Mouse (Mus musculus): ENCODE results near the gene Hist1h2be. TPM values are rescaled to one million over a fixed set of nuclear protein-coding genes. Genes with fewer than 3 reads are reported as not detected.
"Not testable (repeated sequence)": the region's sequence is repeated elsewhere in the genome, so short reads cannot be mapped to it uniquely, and the experiment has no call there.

Hist1h2be gene
- polyA plus RNA-seq, 1 experiment from 2014 or later: 1.1 TPM

- Histone ChIP-seq H3K4me1 (ENCODE audit: control insufficient read depth, insufficient read depth, low read depth, low read length) (peaks cover 25% of the 10 kb centered on the region), H3K4me2 (ENCODE audit: low read length) (peak within 1 kb of the TSS; percentile 63), H3K4me3 (ENCODE audit: low read length) (peak within 1 kb of the TSS; percentile 48), H3K27ac (ENCODE audit: low read depth, low read length) (peak within 1 kb of the TSS; percentile 70), H3K9ac (ENCODE audit: low read depth, low read length) (peak within 1 kb of the TSS; percentile 47)
- ATAC-seq: peak; percentile 94
- H3K36me3 ChIP-seq (ENCODE audit: control insufficient read depth, insufficient read depth, low read length); H3K27me3 ChIP-seq (replicated peaks; ENCODE audit: control insufficient read depth, insufficient read depth, low read length); H3K9me3 ChIP-seq (ENCODE audit: control insufficient read depth, low read length): not testable (repeated sequence)
- under 1% methylated on average over 36 of the region's 62 CpGs for WGBS
Observed at GRCm38 (mm10) chr13:23535137-23536075, 85.5 kb downstream of the Hist1h2be start, which contains the start of gene Hist1h3g. Hist1h3g (plus strand) TSS chr13:23535422.

GRCm38 (mm10) chr13:23534368-23535131, 86.4 kb downstream of the Hist1h2be start:
- Histone ChIP-seq H3K27me3 (replicated peaks; ENCODE audit: control insufficient read depth, insufficient read depth, low read length) (no peaks in the 10 kb centered on the region), H3K4me1 (ENCODE audit: control insufficient read depth, insufficient read depth, low read depth, low read length) (peaks cover 25% of the 10 kb centered on the region), H3K9me3 (ENCODE audit: control insufficient read depth, low read length) (no peaks in the 10 kb centered on the region), H3K27ac (ENCODE audit: low read depth, low read length) (peak overlapping the region; percentile 70), H3K4me3 (ENCODE audit: low read length) (peak overlapping the region; percentile 48), H3K36me3 (ENCODE audit: control insufficient read depth, insufficient read depth, low read length) (no peaks in the 10 kb centered on the region), H3K9ac (ENCODE audit: low read depth, low read length) (peak overlapping the region; percentile 47), H3K4me2 (ENCODE audit: low read length) (peak overlapping the region; percentile 63)
- under 1% methylated on average over 15 of the region's 15 CpGs for WGBS
- peak; percentile 9 for ATAC-seq

Small RNA genes lying within 50 kb of the gene (microRNA-seq; reads per million reads assigned to microRNA genes)
- not detected for gene Gm44297
- gene Gm44359: not detected
- not detected for gene Gm44394

Other genes starting within 250 kb of the Hist1h2be start
- 9.8 and 10.1 TPM in 2 replicates for gene Abt1, start 197.3 kb downstream of the Hist1h2be start, polyA plus RNA-seq (2015; fragmentation: Nextera tagmentation; extraction: Ambion mirVana)
- gene Btn1a1, start 155.2 kb downstream of the Hist1h2be start, polyA plus RNA-seq (2015; fragmentation: Nextera tagmentation; extraction: Ambion mirVana): 0.09 and 0.20 TPM in 2 replicates
- gene Btn2a2, start 132.3 kb downstream of the Hist1h2be start, polyA plus RNA-seq (2015; fragmentation: Nextera tagmentation; extraction: Ambion mirVana): 0.14 TPM in 1 of 2 replicates, not detected in the other
- gene Hist1h4h, start 90.1 kb downstream of the Hist1h2be start, polyA plus RNA-seq (2015; fragmentation: Nextera tagmentation; extraction: Ambion mirVana): 2.6 and 2.7 TPM in 2 replicates
- not detected in 2 replicates for gene Hist1h2af, start 87.2 kb downstream of the Hist1h2be start, polyA plus RNA-seq (2015; fragmentation: Nextera tagmentation; extraction: Ambion mirVana)
- 0.66 TPM in 1 of 2 replicates, not detected in the other for gene Hist1h3g, start 85.7 kb downstream of the Hist1h2be start, polyA plus RNA-seq (2015; fragmentation: Nextera tagmentation; extraction: Ambion mirVana)
- gene Hist1h2bh, start 77.7 kb downstream of the Hist1h2be start, polyA plus RNA-seq (2015; fragmentation: Nextera tagmentation; extraction: Ambion mirVana): 0.16 and 0.29 TPM in 2 replicates
- not detected in 2 replicates for gene Hist1h3f, start 77.1 kb downstream of the Hist1h2be start, polyA plus RNA-seq (2015; fragmentation: Nextera tagmentation; extraction: Ambion mirVana)
- gene Hist1h4f, start 69.5 kb downstream of the Hist1h2be start, polyA plus RNA-seq (2015; fragmentation: Nextera tagmentation; extraction: Ambion mirVana): 0.59 TPM in 1 of 2 replicates, not detected in the other
- gene Hist1h1d, start 67.9 kb downstream of the Hist1h2be start, polyA plus RNA-seq (2015; fragmentation: Nextera tagmentation; extraction: Ambion mirVana): 0.07 and 0.10 TPM in 2 replicates
- 0.85 and 0.97 TPM in 2 replicates for gene Hist1h3e, start 58.8 kb downstream of the Hist1h2be start, polyA plus RNA-seq (2015; fragmentation: Nextera tagmentation; extraction: Ambion mirVana)
- gene Hist1h2ae, start 49.9 kb downstream of the Hist1h2be start, polyA plus RNA-seq (2015; fragmentation: Nextera tagmentation; extraction: Ambion mirVana): 9.4 and 14.5 TPM in 2 replicates
- gene Hist1h2bg, start 49.7 kb downstream of the Hist1h2be start, polyA plus RNA-seq (2015; fragmentation: Nextera tagmentation; extraction: Ambion mirVana): 0.79 and 1.4 TPM in 2 replicates
- gene Hist1h2bf, start 46.9 kb downstream of the Hist1h2be start, polyA plus RNA-seq (2015; fragmentation: Nextera tagmentation; extraction: Ambion mirVana): 0.44 and 0.67 TPM in 2 replicates
- gene Hist1h2ad, start 46.7 kb downstream of the Hist1h2be start, polyA plus RNA-seq (2015; fragmentation: Nextera tagmentation; extraction: Ambion mirVana): 0.57 and 1.3 TPM in 2 replicates
- gene Hist1h3d, start 45.4 kb downstream of the Hist1h2be start, polyA plus RNA-seq (2015; fragmentation: Nextera tagmentation; extraction: Ambion mirVana): 0.85 and 1.3 TPM in 2 replicates
- 27.6 and 30.0 TPM in 2 replicates for gene Hist1h4d, start 39.5 kb downstream of the Hist1h2be start, polyA plus RNA-seq (2015; fragmentation: Nextera tagmentation; extraction: Ambion mirVana)
- 4.0 and 5.0 TPM in 2 replicates for gene Hist1h1e, start 1.4 kb upstream of the Hist1h2be start, polyA plus RNA-seq (2015; fragmentation: Nextera tagmentation; extraction: Ambion mirVana)
- gene Hist1h2ac, start 62.8 kb upstream of the Hist1h2be start, polyA plus RNA-seq (2015; fragmentation: Nextera tagmentation; extraction: Ambion mirVana): 0.26 and 0.30 TPM in 2 replicates
- gene Hist1h2bc, start 63.1 kb upstream of the Hist1h2be start, polyA plus RNA-seq (2015; fragmentation: Nextera tagmentation; extraction: Ambion mirVana): 20.4 and 24.8 TPM in 2 replicates
- gene Hist1h1t, start 74.7 kb upstream of the Hist1h2be start, polyA plus RNA-seq (2015; fragmentation: Nextera tagmentation; extraction: Ambion mirVana): not detected in 2 replicates
- 2.0 and 2.5 TPM in 2 replicates for gene Hist1h4c, start 77.3 kb upstream of the Hist1h2be start, polyA plus RNA-seq (2015; fragmentation: Nextera tagmentation; extraction: Ambion mirVana)
- gene Hfe, start 89.7 kb upstream of the Hist1h2be start, polyA plus RNA-seq (2015; fragmentation: Nextera tagmentation; extraction: Ambion mirVana): 5.4 and 6.7 TPM in 2 replicates
- 8.6 and 10.8 TPM in 2 replicates for gene Hist1h1c, start 117.7 kb upstream of the Hist1h2be start, polyA plus RNA-seq (2015; fragmentation: Nextera tagmentation; extraction: Ambion mirVana)
- gene Hist1h3c, start 124.5 kb upstream of the Hist1h2be start, polyA plus RNA-seq (2015; fragmentation: Nextera tagmentation; extraction: Ambion mirVana): 0.70 and 1.2 TPM in 2 replicates
- gene Hist1h2bb, start 125.6 kb upstream of the Hist1h2be start, polyA plus RNA-seq (2015; fragmentation: Nextera tagmentation; extraction: Ambion mirVana): 0.49 and 0.66 TPM in 2 replicates
- 3.7 and 6.8 TPM in 2 replicates for gene Hist1h2ab, start 130.0 kb upstream of the Hist1h2be start, polyA plus RNA-seq (2015; fragmentation: Nextera tagmentation; extraction: Ambion mirVana)
- 1.7 and 2.7 TPM in 2 replicates for gene Hist1h3b, start 131.1 kb upstream of the Hist1h2be start, polyA plus RNA-seq (2015; fragmentation: Nextera tagmentation; extraction: Ambion mirVana)
- 1.1 TPM in 1 of 2 replicates, not detected in the other for gene Hist1h4b, start 135.9 kb upstream of the Hist1h2be start, polyA plus RNA-seq (2015; fragmentation: Nextera tagmentation; extraction: Ambion mirVana)
- not detected in 2 replicates for gene Hist1h4a, start 140.1 kb upstream of the Hist1h2be start, polyA plus RNA-seq (2015; fragmentation: Nextera tagmentation; extraction: Ambion mirVana)
- gene Hist1h3a, start 141.3 kb upstream of the Hist1h2be start, polyA plus RNA-seq (2015; fragmentation: Nextera tagmentation; extraction: Ambion mirVana): 0.89 and 1.2 TPM in 2 replicates
- 0.44 TPM in 1 of 2 replicates, not detected in the other for gene Hist1h1a, start 142.5 kb upstream of the Hist1h2be start, polyA plus RNA-seq (2015; fragmentation: Nextera tagmentation; extraction: Ambion mirVana)
- gene Trim38, start 148.8 kb upstream of the Hist1h2be start, polyA plus RNA-seq (2015; fragmentation: Nextera tagmentation; extraction: Ambion mirVana): 0.07 TPM in 1 of 2 replicates, not detected in the other
- not detected in 2 replicates for gene Slc17a2, start 185.9 kb upstream of the Hist1h2be start, polyA plus RNA-seq (2015; fragmentation: Nextera tagmentation; extraction: Ambion mirVana)
- not detected in 2 replicates for gene Slc17a3, start 218.3 kb upstream of the Hist1h2be start, polyA plus RNA-seq (2015; fragmentation: Nextera tagmentation; extraction: Ambion mirVana)
- gene Slc17a1, start 246.6 kb upstream of the Hist1h2be start, polyA plus RNA-seq (2015; fragmentation: Nextera tagmentation; extraction: Ambion mirVana): not detected in 2 replicates

Measured in hindbrain, embryonic 16.5 days (tissue).